In genomic region chr9:15937837-15938514, GRCm38 (mm10) we compare ENCODE assay signal across 14 mouse cellular contexts.
DNase-seq lines count a peak whose midpoint lies in the region; ATAC-seq and TF ChIP-seq lines count a peak whose summit lies in the region.
"Had no signal": no experiment of that assay in that cellular context is flagged by ENCODE, and none has a peak within 500 bp of the region (broad histone marks: within the 10 kb centered on the region; RNA-seq: fewer than 3 reads in every experiment).

No protein-coding gene starts in this region.

- no peak overlapping the region for H3K27ac ChIP-seq in heart, postnatal 0 days (ENCODE audit: low read depth)
- H3K27ac ChIP-seq: forebrain, embryonic 12.5 days; heart, embryonic 10.5 days had no signal

- peak; percentile 10; the same call in 1 of the 2 replicates for TF ChIP-seq CTCF in heart, postnatal 0 days (IDR thresholded peaks at IDR 0.05; ENCODE audit: low read depth)

- H3K4me3 ChIP-seq in heart, postnatal 0 days (ENCODE audit: low read depth, low read length): no peak overlapping the region
- H3K4me3 ChIP-seq: forebrain, embryonic 12.5 days; heart, embryonic 10.5 days had no signal

- 71% methylated on average over 28 of the region's 28 CpGs for WGBS in heart, postnatal 0 days

- no peak overlapping the region for H3K4me2 ChIP-seq in heart, postnatal 0 days (ENCODE audit: low read depth, low read length)
- H3K4me2 ChIP-seq: forebrain, embryonic 12.5 days had no signal

- no peaks in the 10 kb centered on the region for H3K4me1 ChIP-seq in heart, postnatal 0 days (ENCODE audit: control insufficient read depth, insufficient read depth)
- H3K4me1 ChIP-seq: heart, embryonic 10.5 days had no signal

- H3K9ac ChIP-seq in heart, postnatal 0 days (replicated peaks; ENCODE audit: low read depth, low read length): no peak overlapping the region
- H3K9ac ChIP-seq: forebrain, embryonic 12.5 days had no signal

- no peak for ATAC-seq in heart, postnatal 0 days (ENCODE audit: insufficient read depth, low read depth)
- ATAC-seq in megakaryocyte progenitor cell, adult 5-6 weeks (replicated peaks; ENCODE audit: poor library complexity): peak; percentile 56
- ATAC-seq: intestine, embryonic 16.5 days had no signal

- H3K9me3 ChIP-seq in heart, postnatal 0 days (replicated peaks; ENCODE audit: control insufficient read depth, low read length): no peaks in the 10 kb centered on the region
- H3K9me3 ChIP-seq: forebrain, embryonic 12.5 days; heart, embryonic 10.5 days had no signal

- no peaks in the 10 kb centered on the region for H3K36me3 ChIP-seq in heart, postnatal 0 days (replicated peaks; ENCODE audit: control insufficient read depth, insufficient read depth, low read length)
- H3K36me3 ChIP-seq: heart, embryonic 10.5 days had no signal

- no peaks in the 10 kb centered on the region for H3K27me3 ChIP-seq in heart, postnatal 0 days (ENCODE audit: control insufficient read depth, insufficient read depth, low read length)
- H3K27me3 ChIP-seq: forebrain, embryonic 12.5 days had no signal

- TF ChIP-seq EP300 in heart, postnatal 0 days (IDR thresholded peaks at IDR 0.05; ENCODE audit: low read depth): no peak

- DNase-seq in heart, postnatal 0 days (ENCODE audit: low spot score): no peak
- no peak for DNase-seq in heart, adult 8-10 months (ENCODE audit: low spot score)
- peak; percentile 7 for DNase-seq in lung, postnatal 10 days
- DNase-seq in lung, postnatal 36 days: no peak
- peak; percentile 40 for DNase-seq in R1 (ENCODE audit: low read depth, low spot score)
- no peak for DNase-seq in retina, postnatal 1 day
- DNase-seq: embryo, embryonic 11 days; layer of hippocampus, adult 9-11 months; lung, adult 18-20 months; thymus, adult 2 months had no signal

Comparison
In these comparisons a context has a peak if more than half of its experiments do, and no peak if none do; other contexts are left out.
1. DNase-seq: peak in lung, postnatal 10 days (single experiment) and R1 (single experiment); none in heart, postnatal 0 days (single experiment), heart, adult 8-10 months (single experiment), lung, postnatal 36 days (single experiment) and retina, postnatal 1 day (single experiment).